Mouse (Mus musculus) ES-Bruce4 (cell line): ENCODE results near the gene Pkn1.

Experiments used
- CTCF ChIP-seq: IDR thresholded peaks from one replicate; pipeline ENCODE4 v1.8.1; 2011; ENCODE audit warnings: low read depth, low read length
- EP300 ChIP-seq: IDR thresholded peaks from 2 replicates; pipeline ENCODE4 v1.6.1; 2011; ENCODE audit warnings: low read depth, low read length; ENCODE audit not compliant: insufficient read depth
- POLR2A ChIP-seq: IDR thresholded peaks from one replicate; pipeline ENCODE4 v1.8.1; 2011; ENCODE audit warnings: low read length; ENCODE audit not compliant: insufficient read depth

DNA sequence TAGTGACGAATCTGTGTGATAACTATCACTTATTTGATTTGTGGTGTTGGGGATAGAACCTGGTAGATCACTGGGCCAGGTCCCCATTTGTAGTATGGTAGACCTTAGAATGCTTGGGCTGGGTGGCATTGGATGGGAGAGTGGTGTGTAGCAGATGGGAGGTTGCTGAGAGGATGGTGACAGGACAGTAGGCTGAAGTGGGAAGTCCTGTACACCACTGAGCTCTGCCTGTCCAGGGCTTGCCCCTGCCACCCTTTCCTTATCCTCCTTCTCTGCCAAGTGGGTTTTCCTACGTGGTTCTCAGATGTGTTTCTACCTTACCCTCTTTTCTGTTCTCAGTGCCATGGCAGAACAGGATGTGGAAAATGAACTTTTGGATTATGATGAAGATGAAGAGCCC is 20.1 kb upstream of the Pkn1 start:
- TF ChIP-seq CTCF, result no peak
- TF ChIP-seq POLR2A, result no peak
- no peak for TF ChIP-seq EP300
